Mouse (Mus musculus) cerebellum, postnatal 25 days (tissue): ENCODE results near the gene Tcte1.

Experiments
- DNase-seq, 2 experiments: peaks; one replicate each; pipeline ENCODE4 v3.0.0; 2021; ENCODE audit warnings: mixed read lengths in 2 of 2

Gene Tcte1

GRCm38 (mm10) chr17:45566360-45567161 lies 43.3 kb downstream of the Tcte1 start:
- DNase-seq = peak in 1 of 2 experiments; percentile 43

GRCm38 (mm10) chr17:45567162-45567601 lies 43.9 kb downstream of the Tcte1 start:
- no peak for DNase-seq

DNA sequence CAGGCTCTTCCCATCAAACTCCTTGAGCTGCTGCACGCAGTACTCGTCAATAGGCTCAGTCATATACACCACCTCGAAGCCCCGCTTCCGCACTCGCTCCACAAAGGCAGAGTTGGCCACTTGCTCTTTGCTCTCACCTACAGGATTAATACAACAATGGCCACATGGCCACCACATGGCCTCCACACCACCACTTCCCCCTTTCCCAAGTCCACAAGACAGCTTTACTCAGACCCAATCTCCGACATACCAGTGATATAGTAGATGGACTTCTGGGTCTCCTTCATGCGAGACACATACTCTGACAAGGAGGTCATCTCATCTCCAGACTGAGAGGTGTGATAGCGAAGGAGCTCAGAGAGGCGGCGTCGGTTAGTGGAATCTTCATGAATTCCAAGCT lies 45.8 kb downstream of the Tcte1 start:
- DNase-seq = no peak

GRCm38 (mm10) chr17:45569999-45570398 lies 46.8 kb downstream of the Tcte1 start:
- DNase-seq = no peak

DNA sequence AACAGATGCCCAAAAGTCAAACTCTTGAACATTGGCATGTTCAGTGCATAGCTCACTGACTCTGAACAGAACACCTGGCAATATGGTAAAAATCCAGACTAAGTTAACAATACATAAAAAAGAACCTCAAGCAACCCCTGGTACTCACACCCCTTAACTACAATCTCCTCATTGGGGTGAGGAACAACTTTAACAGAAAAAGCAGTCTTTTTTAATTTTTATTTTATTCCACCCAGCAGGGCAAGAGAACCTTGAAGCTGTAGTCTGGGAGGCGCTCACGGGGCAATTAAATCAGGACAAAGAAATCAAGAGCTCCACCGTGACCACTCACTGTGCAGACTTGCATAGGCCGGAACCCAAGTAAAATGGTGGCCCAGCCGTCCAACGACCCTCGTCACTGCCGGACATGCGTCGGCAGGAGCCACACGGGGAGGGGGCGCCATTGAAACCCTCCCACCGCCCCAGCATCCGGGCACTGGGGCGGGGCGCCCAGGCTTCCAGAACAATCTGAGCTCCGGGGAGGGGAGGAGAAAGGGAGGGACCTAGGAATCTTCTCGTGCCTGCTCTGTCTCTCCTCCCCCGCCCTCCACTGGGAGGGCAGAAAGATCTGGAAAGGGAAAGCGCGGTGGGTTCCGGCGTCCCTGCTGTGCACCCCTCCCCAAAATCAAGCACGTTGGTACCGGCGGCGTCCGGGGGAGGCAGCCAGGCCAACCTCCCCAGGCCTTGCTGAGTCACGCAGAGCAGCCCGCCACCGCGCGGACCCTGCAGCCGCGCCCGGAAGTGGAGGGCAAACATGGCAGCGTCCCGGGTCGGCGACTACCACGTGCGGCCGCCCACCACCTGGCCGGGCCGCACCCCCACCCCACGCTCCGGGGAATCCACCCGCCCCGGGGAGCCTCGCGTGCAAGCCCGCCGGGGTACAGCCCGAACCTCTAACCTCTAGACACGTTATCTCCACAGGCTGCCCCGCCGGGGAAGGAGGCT lies 49.2 kb downstream of the Tcte1 start:
- DNase-seq = peak; percentile 75 to 80

DNA sequence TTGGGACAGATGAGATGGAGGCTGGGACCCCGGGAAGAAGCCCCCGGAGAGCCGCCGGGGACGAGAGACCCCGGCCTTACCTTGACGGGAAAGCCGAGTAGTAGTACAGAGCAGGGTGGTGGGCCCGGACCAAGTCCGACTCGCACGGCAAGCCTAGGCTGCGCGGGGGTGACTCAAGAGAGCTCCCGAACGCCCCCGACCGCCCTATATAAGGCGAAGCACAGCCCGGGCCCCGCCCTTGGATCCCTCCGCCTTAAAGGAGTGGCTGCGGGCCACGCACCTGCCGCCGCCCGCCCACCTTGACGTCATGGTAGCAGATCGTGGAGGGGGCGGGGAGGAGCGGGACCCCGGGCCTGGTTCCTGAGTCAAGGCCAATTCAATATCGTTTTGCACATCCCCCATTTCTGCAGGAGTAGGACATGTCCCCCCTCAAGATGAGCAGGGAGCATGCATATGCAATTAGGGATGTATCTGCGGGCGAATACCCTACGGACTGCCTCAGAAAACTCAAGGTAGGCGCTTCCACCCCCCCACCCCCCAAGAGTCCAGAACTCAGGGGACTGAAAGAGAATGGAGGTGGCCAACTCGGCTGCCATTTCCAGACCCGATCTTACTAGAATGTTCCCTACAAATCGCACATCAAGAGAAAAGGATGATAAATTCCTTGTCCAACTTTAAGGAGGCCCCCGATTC lies 50.0 kb downstream of the Tcte1 start, which contains the start of gene Hsp90ab1:
TSS of gene Hsp90ab1 (minus strand) at position 185 of the 693 bp plus-strand sequence.
- peak; percentile 99 for DNase-seq

GRCm38 (mm10) chr17:45573780-45574123 lies 50.5 kb downstream of the Tcte1 start:
- DNase-seq = peak; percentile 98

DNA sequence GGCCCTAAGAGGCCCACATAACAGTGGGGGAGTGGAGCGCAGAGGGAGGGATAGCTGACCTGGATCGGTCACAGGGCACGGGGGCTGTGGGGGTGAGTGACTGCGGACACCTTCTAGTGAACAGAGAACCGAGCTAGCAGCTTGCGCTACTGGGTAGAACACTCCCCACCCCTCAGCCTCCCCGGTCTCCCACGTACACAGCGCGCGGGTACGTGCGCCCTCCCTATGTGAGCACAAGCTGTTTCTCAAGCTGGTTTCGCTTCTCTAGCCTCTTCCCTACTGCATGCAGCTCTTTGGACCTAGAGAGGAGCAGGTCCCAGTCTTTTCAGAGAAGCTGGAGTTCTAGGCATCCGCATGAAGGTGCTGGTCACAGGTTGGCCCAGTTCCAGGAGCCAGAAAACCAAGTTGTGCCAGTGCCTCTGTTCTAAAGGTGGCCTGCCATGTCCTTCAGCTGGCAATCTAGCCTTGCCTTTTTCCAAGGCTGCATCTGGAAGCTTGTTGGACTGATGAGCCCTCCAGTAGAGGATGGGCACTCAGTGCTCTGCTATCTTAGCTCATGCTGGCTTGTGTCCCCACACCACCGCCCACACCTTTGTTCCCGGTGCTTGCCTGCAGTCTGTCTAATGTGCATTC lies 51.0 kb downstream of the Tcte1 start:
- peak; percentile 87 to 88 for DNase-seq

- peak in 1 of 2 experiments; percentile 47 for DNase-seq
Observed at GRCm38 (mm10) chr17:45575123-45575897, 52.1 kb downstream of the Tcte1 start.

DNA sequence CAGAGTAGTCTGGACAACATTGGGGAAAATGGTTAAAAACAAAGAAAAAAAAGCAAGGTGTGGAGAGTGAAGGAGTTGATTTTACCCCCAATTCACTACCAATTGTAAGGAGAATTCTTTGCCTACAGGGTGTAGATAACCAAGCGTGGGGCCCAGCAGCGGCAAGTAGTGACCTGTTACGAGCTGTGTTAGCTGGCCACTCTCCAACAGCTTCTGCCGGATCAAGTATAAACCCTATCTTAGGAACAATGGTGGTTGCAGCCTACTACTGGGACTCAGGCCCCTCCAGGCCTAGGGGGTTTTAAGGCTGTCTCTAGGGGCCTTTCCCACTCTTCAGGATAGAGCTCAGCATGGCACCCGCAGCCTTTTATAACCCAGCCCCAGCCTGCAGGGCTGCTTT lies 55.0 kb downstream of the Tcte1 start:
- peak in 1 of 2 experiments; percentile 50 for DNase-seq

- no peak for DNase-seq
Observed at GRCm38 (mm10) chr17:45578843-45579242, 55.6 kb downstream of the Tcte1 start.

- DNase-seq = no peak
Observed at GRCm38 (mm10) chr17:45579554-45579953, 56.3 kb downstream of the Tcte1 start.

DNA sequence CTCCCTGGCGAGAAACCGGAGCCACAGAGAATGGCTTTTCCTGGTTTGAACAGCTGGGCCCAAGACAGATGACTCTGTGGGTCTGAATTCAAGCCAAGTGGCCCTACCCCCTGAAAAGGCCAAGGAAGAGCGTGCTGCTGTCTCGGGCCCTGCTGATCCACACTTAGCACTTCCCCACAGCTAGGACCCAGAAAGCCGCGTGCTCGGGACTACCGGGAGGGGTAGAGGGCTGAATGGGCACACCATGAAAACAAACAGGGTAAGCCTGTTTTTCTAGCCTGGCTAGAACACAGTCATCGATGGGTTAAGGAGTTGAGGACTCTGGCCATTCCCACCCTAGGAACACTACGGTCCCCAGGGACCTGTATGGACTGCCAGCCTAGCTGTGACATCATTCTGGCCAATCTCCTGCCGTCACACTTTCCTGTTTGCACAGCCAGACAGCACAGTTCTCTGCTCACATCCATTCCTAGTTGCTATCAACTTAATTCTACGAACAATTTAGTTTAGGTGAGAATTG lies 57.8 kb downstream of the Tcte1 start:
- DNase-seq = no peak

- peak; percentile 79 to 82 for DNase-seq
Observed at GRCm38 (mm10) chr17:45581567-45581983, 58.3 kb downstream of the Tcte1 start.

DNA sequence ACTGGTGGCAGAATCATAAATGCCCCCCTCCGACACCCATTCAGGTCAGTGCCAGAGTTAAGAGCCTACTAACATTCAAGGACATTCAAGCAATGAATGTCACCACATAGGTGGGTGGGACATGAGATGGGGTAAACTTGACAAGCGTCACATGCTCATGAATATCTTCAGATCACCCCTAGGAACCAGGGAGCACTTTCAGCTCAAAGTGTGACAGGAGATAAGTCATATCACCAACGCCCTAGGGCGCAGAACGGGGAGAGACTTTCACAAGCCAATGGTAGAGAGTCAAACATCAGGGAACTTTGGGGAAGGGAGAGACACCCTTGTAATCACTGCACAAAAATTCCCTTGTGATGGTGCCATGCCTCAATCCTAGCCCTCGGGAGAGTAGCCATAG lies 59.0 kb downstream of the Tcte1 start:
- DNase-seq = no peak

GRCm38 (mm10) chr17:45582715-45583355 lies 59.6 kb downstream of the Tcte1 start:
- DNase-seq = no peak

GRCm38 (mm10) chr17:45584096-45584896 lies 61.1 kb downstream of the Tcte1 start:
- peak; percentile 77 to 84 for DNase-seq

GRCm38 (mm10) chr17:45584939-45585678 lies 61.9 kb downstream of the Tcte1 start:
- DNase-seq = peak; percentile 84 to 87
